In the genomic region with DNA sequence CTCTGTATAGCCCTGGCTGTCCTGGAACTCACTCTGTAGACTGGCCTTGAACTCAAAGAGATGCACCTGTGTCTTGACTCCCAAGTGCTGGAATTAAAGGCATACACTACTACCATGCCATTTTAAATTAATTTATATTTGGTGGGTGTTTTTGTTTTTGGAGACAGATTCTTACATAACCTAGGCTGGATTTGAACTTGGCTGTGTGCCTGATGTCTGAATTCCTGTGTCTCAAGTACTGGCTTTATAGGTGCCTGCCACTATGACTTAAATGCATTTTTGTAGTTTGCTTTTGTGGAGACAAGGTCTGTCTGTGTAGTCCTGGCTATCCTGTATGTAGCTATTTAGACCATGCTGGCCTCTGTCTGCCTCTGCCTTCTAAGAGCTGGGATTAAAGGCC, we compare ENCODE assay signal across 14 mouse cellular contexts. TPM values are rescaled to one million over a fixed set of nuclear protein-coding genes. Genes with fewer than 3 reads are reported as not detected.
A peak's percentile ranks its signal among the peaks of the same experiment; 100 is the strongest.
DNase-seq lines count a peak whose midpoint lies in the region; ATAC-seq lines count a peak whose summit lies in the region.
"Had no signal": no experiment of that assay in that cellular context is flagged by ENCODE, and none has a peak within 500 bp of the region (broad histone marks: within the 10 kb centered on the region; RNA-seq: fewer than 3 reads in every experiment).

No protein-coding gene starts in this region.

- no peak for DNase-seq in embryonic facial prominence, embryonic 10.5 days (ENCODE audit: low spot score)
- DNase-seq in kidney, adult 9 months = peak; percentile 61
- no peak for DNase-seq in neural tube, embryonic 10.5 days (ENCODE audit: extremely low spot score, low spot score)
- DNase-seq in frontal cortex, adult 2 months (ENCODE audit: extremely low spot score in 1 of 2, low spot score in 1 of 2) = no peak
- DNase-seq: adrenal gland, adult 8-10 months; B cell, adult 2 months; cerebellum, adult 11-12 months; layer of hippocampus, adult 9-11 months had no signal

- peak overlapping the region; percentile 13; the same call in 1 of the 2 replicates for H3K4me2 ChIP-seq in embryonic facial prominence, embryonic 12.5 days (replicated peaks)
- no peak overlapping the region; the same call in 1 of the 2 replicates for H3K4me2 ChIP-seq in kidney, embryonic 16.5 days (replicated peaks; ENCODE audit: low read depth, low read length)
- H3K4me2 ChIP-seq in neural tube, embryonic 12.5 days (replicated peaks) = 0 out of 2 replicates have a peak overlapping the region, but pooled peaks have one; percentile 20
- 0 out of 2 replicates have a peak overlapping the region, but pooled peaks have one; percentile 5 for H3K4me2 ChIP-seq in neural tube, embryonic 15.5 days

- no peaks in the 10 kb centered on the region for H3K9me3 ChIP-seq in embryonic facial prominence, embryonic 12.5 days
- H3K9me3 ChIP-seq in embryonic facial prominence, embryonic 10.5 days = no peaks in the 10 kb centered on the region
- no peaks in the 10 kb centered on the region for H3K9me3 ChIP-seq in kidney, embryonic 16.5 days (ENCODE audit: low read length)
- no peaks in the 10 kb centered on the region for H3K9me3 ChIP-seq in neural tube, embryonic 12.5 days
- H3K9me3 ChIP-seq in neural tube, embryonic 15.5 days (replicated peaks) = no peaks in the 10 kb centered on the region

- peaks cover 12% of the 10 kb centered on the region for H3K4me1 ChIP-seq in embryonic facial prominence, embryonic 12.5 days
- H3K4me1 ChIP-seq in embryonic facial prominence, embryonic 10.5 days = peaks cover 26% of the 10 kb centered on the region
- H3K4me1 ChIP-seq in kidney, embryonic 16.5 days (ENCODE audit: insufficient read depth, low read length) = peaks cover 19% of the 10 kb centered on the region
- H3K4me1 ChIP-seq in neural tube, embryonic 12.5 days = peaks cover 18% of the 10 kb centered on the region
- H3K4me1 ChIP-seq in neural tube, embryonic 15.5 days = peaks cover 24% of the 10 kb centered on the region

- H3K27ac ChIP-seq in embryonic facial prominence, embryonic 12.5 days = no peak overlapping the region
- H3K27ac ChIP-seq in embryonic facial prominence, embryonic 10.5 days (replicated peaks) = no peak overlapping the region
- H3K27ac ChIP-seq in kidney, embryonic 16.5 days (ENCODE audit: low read length) = no peak overlapping the region
- H3K27ac ChIP-seq in neural tube, embryonic 12.5 days = no peak overlapping the region
- no peak overlapping the region for H3K27ac ChIP-seq in neural tube, embryonic 15.5 days (replicated peaks)
- H3K27ac ChIP-seq: hindbrain, postnatal 0 days had no signal

- H3K36me3 ChIP-seq in embryonic facial prominence, embryonic 12.5 days = peaks cover 32% of the 10 kb centered on the region
- peaks cover 48% of the 10 kb centered on the region for H3K36me3 ChIP-seq in embryonic facial prominence, embryonic 10.5 days (replicated peaks)
- peaks cover 22% of the 10 kb centered on the region for H3K36me3 ChIP-seq in kidney, embryonic 16.5 days (ENCODE audit: insufficient read depth, low read length)
- peaks cover 20% of the 10 kb centered on the region for H3K36me3 ChIP-seq in neural tube, embryonic 12.5 days
- peaks cover 13% of the 10 kb centered on the region; the same call in 1 of the 2 replicates for H3K36me3 ChIP-seq in neural tube, embryonic 15.5 days

- ATAC-seq in embryonic facial prominence, embryonic 12.5 days (ENCODE audit: insufficient number of reproducible peaks, insufficient read depth, low FRiP score, low TSS enrichment) = no peak
- no peak for ATAC-seq in kidney, embryonic 16.5 days (ENCODE audit: low FRiP score, low TSS enrichment)
- ATAC-seq in neural tube, embryonic 12.5 days (ENCODE audit: low FRiP score, low read depth) = no peak
- no peak for ATAC-seq in neural tube, embryonic 15.5 days (ENCODE audit: low FRiP score)
- ATAC-seq: hindbrain, postnatal 0 days had no signal

- no peaks in the 10 kb centered on the region for H3K27me3 ChIP-seq in embryonic facial prominence, embryonic 12.5 days
- no peaks in the 10 kb centered on the region for H3K27me3 ChIP-seq in embryonic facial prominence, embryonic 10.5 days (replicated peaks; ENCODE audit: low read depth, poor library complexity, severe bottlenecking)
- no peaks in the 10 kb centered on the region for H3K27me3 ChIP-seq in kidney, embryonic 16.5 days (ENCODE audit: insufficient read depth, low read length)
- H3K27me3 ChIP-seq in neural tube, embryonic 12.5 days (replicated peaks) = no peaks in the 10 kb centered on the region
- no peaks in the 10 kb centered on the region for H3K27me3 ChIP-seq in neural tube, embryonic 15.5 days (replicated peaks)

- no peak overlapping the region for H3K4me3 ChIP-seq in embryonic facial prominence, embryonic 12.5 days
- H3K4me3 ChIP-seq in embryonic facial prominence, embryonic 10.5 days = no peak overlapping the region
- no peak overlapping the region for H3K4me3 ChIP-seq in kidney, embryonic 16.5 days (ENCODE audit: low read length)
- H3K4me3 ChIP-seq in neural tube, embryonic 12.5 days = no peak overlapping the region
- H3K4me3 ChIP-seq in neural tube, embryonic 15.5 days (replicated peaks) = no peak overlapping the region

- H3K9ac ChIP-seq in embryonic facial prominence, embryonic 12.5 days = no peak overlapping the region
- no peak overlapping the region for H3K9ac ChIP-seq in kidney, embryonic 16.5 days (replicated peaks; ENCODE audit: low read length)
- H3K9ac ChIP-seq in neural tube, embryonic 12.5 days = no peak overlapping the region
- no peak overlapping the region for H3K9ac ChIP-seq in neural tube, embryonic 15.5 days (replicated peaks)

RNA-seq across cellular contexts. Expression of a gene that starts 2.7 kb away (rescaled TPM):
- 937 and 939 TPM in 2 replicates for polyA plus RNA-seq in embryonic facial prominence, embryonic 12.5 days (2016; fragmentation: Nextera tagmentation; extraction: Ambion mirVana)
- polyA plus RNA-seq in embryonic facial prominence, embryonic 10.5 days (2016; fragmentation: Nextera tagmentation; extraction: Ambion mirVana) = 938 and 966 TPM in 2 replicates
- 742 and 792 TPM in 2 replicates for polyA plus RNA-seq in kidney, embryonic 16.5 days (2015; fragmentation: Nextera tagmentation; extraction: Ambion mirVana)
- 1,002 and 1,024 TPM in 2 replicates for polyA plus RNA-seq in neural tube, embryonic 12.5 days (2016; fragmentation: Nextera tagmentation; extraction: Ambion mirVana)
- polyA plus RNA-seq in neural tube, embryonic 15.5 days (2015; fragmentation: Nextera tagmentation; extraction: Ambion mirVana) = 1,008 and 1,082 TPM in 2 replicates
- 335 and 372 TPM in 2 replicates for polyA plus RNA-seq in frontal cortex, adult 2 months (2012; rRNA removed)

RNA-seq across cellular contexts. Expression of a gene that starts 20.7 kb away (rescaled TPM):
- not detected in 2 replicates for polyA plus RNA-seq in embryonic facial prominence, embryonic 12.5 days (2016; fragmentation: Nextera tagmentation; extraction: Ambion mirVana)
- not detected in 2 replicates for polyA plus RNA-seq in embryonic facial prominence, embryonic 10.5 days (2016; fragmentation: Nextera tagmentation; extraction: Ambion mirVana)
- not detected in 2 replicates for polyA plus RNA-seq in kidney, embryonic 16.5 days (2015; fragmentation: Nextera tagmentation; extraction: Ambion mirVana)
- not detected in 2 replicates for polyA plus RNA-seq in neural tube, embryonic 12.5 days (2016; fragmentation: Nextera tagmentation; extraction: Ambion mirVana)
- polyA plus RNA-seq in neural tube, embryonic 15.5 days (2015; fragmentation: Nextera tagmentation; extraction: Ambion mirVana) = not detected in 2 replicates
- polyA plus RNA-seq in frontal cortex, adult 2 months (2012; rRNA removed) = not detected in 2 replicates
- polyA plus RNA-seq: hindbrain, postnatal 0 days; limb, embryonic 14.5 days had no signal

RNA-seq across cellular contexts. Expression of a gene that starts 48.3 kb away (rescaled TPM):
- polyA plus RNA-seq in embryonic facial prominence, embryonic 12.5 days (2016; fragmentation: Nextera tagmentation; extraction: Ambion mirVana) = 6.9 and 8.8 TPM in 2 replicates
- 11.3 and 13.0 TPM in 2 replicates for polyA plus RNA-seq in embryonic facial prominence, embryonic 10.5 days (2016; fragmentation: Nextera tagmentation; extraction: Ambion mirVana)
- polyA plus RNA-seq in kidney, embryonic 16.5 days (2015; fragmentation: Nextera tagmentation; extraction: Ambion mirVana) = 5.6 and 7.1 TPM in 2 replicates
- 7.5 and 8.8 TPM in 2 replicates for polyA plus RNA-seq in neural tube, embryonic 12.5 days (2016; fragmentation: Nextera tagmentation; extraction: Ambion mirVana)
- 5.0 and 50.9 TPM in 2 replicates for polyA plus RNA-seq in neural tube, embryonic 15.5 days (2015; fragmentation: Nextera tagmentation; extraction: Ambion mirVana)
- 8.5 and 9.1 TPM in 2 replicates for polyA plus RNA-seq in frontal cortex, adult 2 months (2012; rRNA removed)
